Mouse (Mus musculus) T-helper 17 cell (primary cell): ENCODE measurements around the gene Lgals7.

Source experiments
- in situ Hi-C, 2 experiments: fragments of 300-600 bp; cut with MboI, MseI; formaldehyde crosslinking; loops; 1 replicate in 1 of 2; 2 replicates in 1 of 2; pipeline ENCODE4 v1.15.1; 2025; ENCODE audit warnings: high pct_unique_total_duplicates in 2 of 2

Gene Lgals7

GRCm38 (mm10) chr7:28911632-28912031, 48.0 kb downstream of the Lgals7 start:
- in situ Hi-C loops = no loop called here

DNA sequence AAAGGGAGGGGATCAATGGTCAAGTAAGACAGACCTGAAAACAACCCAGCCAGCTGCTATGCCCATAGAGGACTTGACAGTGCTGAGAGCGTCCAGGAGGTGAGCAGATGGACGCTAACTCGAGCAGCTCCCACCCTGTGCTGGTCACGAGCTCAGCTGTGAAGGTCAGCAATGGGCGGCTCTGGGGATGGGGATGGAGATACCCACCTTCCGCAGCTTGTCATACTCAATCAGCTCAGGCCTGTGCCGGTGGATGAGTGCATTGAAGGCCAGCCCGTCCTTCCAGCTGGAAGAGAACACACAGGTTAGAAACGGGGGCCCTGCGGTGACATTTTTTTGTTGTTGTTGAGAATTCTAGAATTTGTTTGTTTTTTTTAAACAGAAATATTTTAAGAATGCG, 49.5 kb downstream of the Lgals7 start:
- in situ Hi-C loops = no loop called here
